Mouse (Mus musculus) liver, postnatal 0 days (tissue): ENCODE measurements around the gene Lmod2.

Experiments used
- CTCF ChIP-seq: sonication (generic); IDR thresholded peaks from 2 replicates; pipeline ENCODE4 v1.5.1; 2016; ENCODE audit warnings: antibody characterized with exemption, low read depth
- EP300 ChIP-seq: IDR thresholded peaks from 2 replicates; pipeline ENCODE4 v1.6.1; 2016; ENCODE audit warnings: antibody characterized with exemption, low read depth, mild to moderate bottlenecking

DNA sequence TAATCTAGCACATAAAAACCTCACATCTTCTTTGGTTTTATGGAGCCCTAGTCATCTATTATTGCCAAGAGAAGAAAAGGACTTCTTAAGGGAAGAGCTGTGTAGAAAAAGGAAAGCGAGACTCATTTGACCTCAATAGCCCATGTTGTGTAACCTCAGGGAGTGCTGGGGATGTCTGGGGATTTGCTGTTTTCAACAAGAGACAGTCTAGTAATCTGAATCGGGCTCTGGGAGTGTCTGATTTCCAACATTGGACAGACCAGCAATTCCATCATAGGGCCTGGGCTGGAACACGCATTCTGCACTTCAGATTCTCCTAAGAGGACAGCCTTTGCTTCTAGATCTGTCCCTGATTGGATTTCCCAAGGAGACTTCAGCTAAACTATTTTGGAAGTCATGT, 14.1 kb upstream of the Lmod2 start:
- TF ChIP-seq CTCF (no peak), EP300 (no peak)
